Mouse (Mus musculus): ENCODE results near the gene Opa1.

Gene Opa1

GRCm38 (mm10) chr16:29689187-29689819 lies 110.2 kb downstream of the Opa1 start:
- DNase-seq (ENCODE audit: low spot score in 2 of 2), result no peak

DNA sequence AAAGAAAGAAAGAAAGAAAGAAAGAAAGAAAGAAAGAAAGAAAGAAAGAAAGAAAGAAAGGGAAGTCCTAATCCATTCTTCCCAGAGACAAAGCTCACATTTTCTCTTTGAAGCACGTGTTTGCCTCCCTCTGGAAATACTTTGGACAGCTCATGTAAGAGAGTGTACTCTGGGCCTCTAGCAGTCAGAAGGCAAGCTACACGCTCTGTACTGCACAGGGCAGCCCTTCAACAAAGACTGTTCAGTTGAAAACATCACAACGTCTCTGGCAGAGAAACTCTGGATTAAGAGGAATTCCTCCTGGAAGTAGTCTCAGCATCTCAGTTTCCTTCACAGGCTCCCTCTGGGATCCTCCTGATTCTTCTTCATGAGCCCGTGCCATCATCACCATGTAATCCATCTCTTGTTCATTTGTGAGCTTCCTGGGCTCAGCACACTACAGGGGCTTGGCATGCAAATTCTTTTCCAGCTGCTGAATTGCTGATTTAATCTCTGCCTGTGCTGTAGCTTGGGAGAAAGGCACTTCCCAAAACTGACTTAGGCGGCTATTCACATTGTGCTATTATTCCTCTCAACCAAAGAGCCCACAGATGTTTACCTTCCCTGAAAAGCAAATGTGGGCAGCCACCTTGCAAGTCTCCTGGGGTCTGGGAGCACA lies 114.0 kb downstream of the Opa1 start:
- DNase-seq (ENCODE audit: low spot score in 2 of 2), result no peak

DNA sequence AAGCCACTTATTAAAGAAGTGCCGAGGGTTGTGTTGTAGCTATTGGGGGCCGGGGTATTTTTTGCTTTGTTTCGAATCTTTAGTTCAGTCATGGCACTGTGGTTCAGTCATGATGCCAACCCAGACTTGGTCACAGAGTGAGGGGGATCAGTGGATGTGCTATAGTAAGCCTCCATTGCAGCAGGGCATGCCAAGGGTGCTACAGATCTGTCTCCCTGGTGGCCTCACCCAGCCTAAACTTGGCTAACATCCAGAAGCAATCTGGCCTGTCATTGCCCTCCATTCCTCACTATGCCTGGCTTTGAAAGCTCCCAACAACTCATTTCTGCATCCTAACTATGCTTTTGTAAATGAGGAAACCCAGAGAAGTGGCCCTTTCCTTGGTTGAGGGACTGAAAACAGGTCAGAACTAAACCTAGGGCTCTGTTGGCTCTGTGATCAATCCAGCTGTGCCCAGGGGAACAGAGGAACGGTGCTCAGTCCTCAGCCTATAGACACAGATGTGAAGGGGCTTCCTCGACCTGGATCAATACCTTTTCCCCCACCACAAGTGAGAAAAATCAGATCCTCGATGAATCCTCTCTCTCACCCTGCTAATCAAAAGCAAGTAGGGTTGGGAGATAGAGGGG lies 114.8 kb downstream of the Opa1 start:
- no peak for DNase-seq (ENCODE audit: low spot score in 2 of 2)

- peak in 1 of 2 experiments; percentile 23 for DNase-seq (ENCODE audit: low spot score in 2 of 2)
These were observed 115.4 kb downstream of the Opa1 start for GRCm38 (mm10) chr16:29694420-29694959.
